ENCODE assay signal across 9 mouse cellular contexts in the genomic region with DNA sequence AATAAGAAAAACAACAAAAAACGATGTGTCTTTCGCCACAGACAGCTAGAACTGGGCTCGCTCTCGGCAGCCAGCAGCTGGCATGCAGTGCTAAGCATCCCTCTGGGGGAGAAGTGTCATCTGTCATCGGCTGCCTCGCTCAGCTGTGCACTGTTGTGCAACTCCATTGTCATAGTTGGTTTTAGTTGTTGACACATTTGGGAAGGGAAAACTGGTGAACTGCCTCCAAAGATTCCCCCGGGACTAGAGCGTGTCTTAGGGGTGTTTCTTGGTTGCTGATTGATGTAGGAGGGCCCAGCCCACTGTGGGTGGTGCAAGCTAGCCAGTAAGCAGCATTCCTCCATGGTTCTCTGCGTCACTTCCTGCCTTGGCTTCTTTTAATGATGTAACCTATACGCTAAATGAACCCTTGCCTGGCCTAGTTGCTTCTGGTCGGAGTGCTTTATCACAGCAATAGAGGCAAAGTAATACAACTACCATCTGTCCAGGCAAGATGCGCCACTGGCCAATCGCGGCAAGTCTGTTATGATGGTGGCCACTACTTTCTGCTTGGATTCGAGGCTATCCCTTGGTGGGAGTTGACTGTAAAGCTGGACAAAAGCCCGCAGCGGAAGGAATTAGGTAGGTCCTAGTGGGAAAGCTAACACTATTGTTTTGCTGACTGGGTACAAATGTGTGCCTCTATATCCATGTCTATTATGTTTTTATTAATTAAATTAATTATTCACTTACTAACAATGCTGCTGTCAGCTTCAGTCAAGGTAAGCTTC. TPM values are rescaled to one million over a fixed set of nuclear protein-coding genes. Genes with fewer than 3 reads are reported as not detected.
A peak's percentile ranks its signal among the peaks of the same experiment; 100 is the strongest.
DNase-seq lines count a peak whose midpoint lies in the region; ATAC-seq and TF ChIP-seq lines count a peak whose summit lies in the region.
"Had no signal": no experiment of that assay in that cellular context is flagged by ENCODE, and none has a peak within 500 bp of the region (broad histone marks: within the 10 kb centered on the region; RNA-seq: fewer than 3 reads in every experiment).

No protein-coding gene starts in this region.

- no peaks in the 10 kb centered on the region for H3K27me3 ChIP-seq in heart, embryonic 15.5 days
- no peaks in the 10 kb centered on the region for H3K27me3 ChIP-seq in neural tube, embryonic 12.5 days (replicated peaks)
- H3K27me3 ChIP-seq: embryonic facial prominence, embryonic 12.5 days had no signal

- peak overlapping the region; percentile 21; the same call in 1 of the 2 replicates for H3K4me2 ChIP-seq in heart, embryonic 15.5 days
- H3K4me2 ChIP-seq in neural tube, embryonic 12.5 days (replicated peaks), result peak overlapping the region; percentile 26; the same call in 1 of the 2 replicates
- H3K4me2 ChIP-seq: embryonic facial prominence, embryonic 12.5 days had no signal

- H3K4me3 ChIP-seq in heart, embryonic 15.5 days, result no peak overlapping the region
- no peak overlapping the region for H3K4me3 ChIP-seq in neural tube, embryonic 12.5 days
- H3K4me3 ChIP-seq: embryonic facial prominence, embryonic 12.5 days had no signal

- peak; percentile 24 for DNase-seq in ovary, postnatal 36 days (ENCODE audit: low spot score)
- no peak for DNase-seq in ovary, postnatal 10 days (ENCODE audit: low spot score)
- peak; percentile 54 for DNase-seq in brain, embryonic 14.5 days (ENCODE audit: low read depth)
- DNase-seq in layer of hippocampus, postnatal 10 days (ENCODE audit: low spot score in 2 of 2), result peak; percentile 35 to 41
- no peak for DNase-seq in spleen, postnatal 36 days (ENCODE audit: low spot score in 2 of 2)
- no peak for DNase-seq in testis, postnatal 10 days (ENCODE audit: low spot score)

- H3K27ac ChIP-seq in heart, embryonic 15.5 days, result peak overlapping the region; percentile 20; the same call in 1 of the 2 replicates
- H3K27ac ChIP-seq in neural tube, embryonic 12.5 days, result no peak overlapping the region
- H3K27ac ChIP-seq: embryonic facial prominence, embryonic 12.5 days had no signal

- peaks cover 11% of the 10 kb centered on the region for H3K4me1 ChIP-seq in heart, embryonic 15.5 days (replicated peaks)
- H3K4me1 ChIP-seq in neural tube, embryonic 12.5 days, result peaks cover 17% of the 10 kb centered on the region

- no peaks in the 10 kb centered on the region for H3K9me3 ChIP-seq in heart, embryonic 15.5 days (replicated peaks)
- no peaks in the 10 kb centered on the region for H3K9me3 ChIP-seq in neural tube, embryonic 12.5 days
- H3K9me3 ChIP-seq: embryonic facial prominence, embryonic 12.5 days had no signal

- no peak; the same call in 1 of the 2 replicates for ATAC-seq in heart, embryonic 15.5 days (replicated peaks; ENCODE audit: insufficient number of reproducible peaks, insufficient read depth, low FRiP score, low read depth)
- ATAC-seq in neural tube, embryonic 12.5 days (ENCODE audit: low FRiP score, low read depth), result peak; percentile 72; the same call in 1 of the 2 replicates

- H3K36me3 ChIP-seq in heart, embryonic 15.5 days, result no peaks in the 10 kb centered on the region
- no peaks in the 10 kb centered on the region for H3K36me3 ChIP-seq in neural tube, embryonic 12.5 days
- H3K36me3 ChIP-seq: embryonic facial prominence, embryonic 12.5 days had no signal

- TF ChIP-seq POLR2A in brain, embryonic 14.5 days (IDR thresholded peaks at IDR 0.05; ENCODE audit: borderline replicate concordance, extremely low read depth, insufficient read depth, insufficient read length, poor library complexity, severe bottlenecking), result no peak

- no peak for TF ChIP-seq CTCF in brain, embryonic 14.5 days (IDR thresholded peaks at IDR 0.05; ENCODE audit: borderline replicate concordance, extremely low read depth, insufficient read depth, insufficient read length)

- H3K9ac ChIP-seq in heart, embryonic 15.5 days, result no peak overlapping the region
- no peak overlapping the region for H3K9ac ChIP-seq in neural tube, embryonic 12.5 days
- H3K9ac ChIP-seq: embryonic facial prominence, embryonic 12.5 days had no signal

- WGBS in heart, embryonic 15.5 days, result 59% methylated on average over 17 of the region's 17 CpGs
- 63% methylated on average over 17 of the region's 17 CpGs for WGBS in neural tube, embryonic 12.5 days

RNA-seq across cellular contexts. Expression of gene Lgals9, which starts 11.2 kb away (rescaled TPM):
- polyA plus RNA-seq in brain, embryonic 14.5 days (2012; rRNA removed), result 6.1 and 8.8 TPM in 2 replicates
- 54.4 and 86.9 TPM in 2 replicates for polyA plus RNA-seq in heart, embryonic 15.5 days (2015; fragmentation: Nextera tagmentation; extraction: Ambion mirVana)
- 1 to 10 TPM; 6.6 to 7.1 TPM for total RNA-seq in layer of hippocampus, postnatal 10 days (2021)
- polyA plus RNA-seq in neural tube, embryonic 12.5 days (2016; fragmentation: Nextera tagmentation; extraction: Ambion mirVana), result 7.9 and 10.3 TPM in 2 replicates

RNA-seq across cellular contexts. Expression of gene Nos2, which starts 53.0 kb away (rescaled TPM):
- polyA plus RNA-seq in brain, embryonic 14.5 days (2012; rRNA removed), result 0.97 and 1.5 TPM in 2 replicates
- 1.6 and 2.0 TPM in 2 replicates for polyA plus RNA-seq in heart, embryonic 15.5 days (2015; fragmentation: Nextera tagmentation; extraction: Ambion mirVana)
- total RNA-seq in layer of hippocampus, postnatal 10 days (2021), result 1 to 10 TPM; 1.5 to 2.3 TPM
- polyA plus RNA-seq in neural tube, embryonic 12.5 days (2016; fragmentation: Nextera tagmentation; extraction: Ambion mirVana), result 0.56 and 1.2 TPM in 2 replicates

Comparison
In these comparisons a context has a peak if more than half of its experiments do, and no peak if none do; other contexts are left out.
1. DNase-seq: peak in ovary, postnatal 36 days (single experiment), brain, embryonic 14.5 days (single experiment) and layer of hippocampus, postnatal 10 days (2 of 2); none in ovary, postnatal 10 days (single experiment), spleen, postnatal 36 days (0 of 2) and testis, postnatal 10 days (single experiment).